Mouse (Mus musculus) MEL (cell line): ENCODE results near the gene Slc25a41. TPM values are rescaled to one million over a fixed set of nuclear protein-coding genes. Genes with fewer than 3 reads are reported as not detected.
A peak's percentile ranks its signal among the peaks of the same experiment; 100 is the strongest.
"Not testable (repeated sequence)": the region's sequence is repeated elsewhere in the genome, so short reads cannot be mapped to it uniquely, and the experiment has no call there.

Experiments used
- DNase-seq: peaks from one replicate; pipeline ENCODE4 v3.0.0; 2011; ENCODE audit warnings: low read depth, low spot score
- H3K27ac ChIP-seq: 2 replicates; pipeline ENCODE4 v1.5.1; 2012; ENCODE audit warnings: low read depth, mild to moderate bottlenecking, control low read depth, low read length, moderate library complexity; ENCODE audit not compliant: control insufficient read depth
- H3K27me3 ChIP-seq, 2 experiments: fragments of 150-350 bp in 1 of 2; sonication (generic) in 1 of 2; 2 replicates each; pipeline ENCODE4 v1.6.1; 2012; ENCODE audit warnings: low read length in 2 of 2, mild to moderate bottlenecking in 2 of 2, improper control_type of control experiment in 1 of 2, moderate library complexity in 1 of 2; ENCODE audit not compliant: insufficient read depth in 2 of 2, control insufficient read depth in 1 of 2
- H3K36me3 ChIP-seq, 2 experiments: 2 replicates each; pipeline ENCODE4 v1.6.1; 2012 to 2014; ENCODE audit warnings: low read length in 2 of 2, improper control_type of control experiment in 1 of 2, inconsistent platforms in 1 of 2, mild to moderate bottlenecking in 1 of 2; ENCODE audit not compliant: insufficient read depth in 2 of 2, control insufficient read depth in 1 of 2
- H3K4me1 ChIP-seq, 2 experiments: fragments of 150-350 bp in 1 of 2; sonication (generic) in 1 of 2; 2 replicates each; pipeline ENCODE4 v1.6.1; 2012; ENCODE audit warnings: low read length in 2 of 2, improper control_type of control experiment in 1 of 2, mild to moderate bottlenecking in 1 of 2; ENCODE audit not compliant: insufficient read depth in 2 of 2, control insufficient read depth in 1 of 2
- H3K4me3 ChIP-seq, 2 experiments: fragments of 150-350 bp in 1 of 2; sonication (generic) in 1 of 2; 2 replicates each; pipeline ENCODE4 v1.5.1; 2012; ENCODE audit warnings: low read depth in 2 of 2, low read length in 2 of 2, mild to moderate bottlenecking in 2 of 2, moderate library complexity in 2 of 2, control low read depth in 1 of 2, improper control_type of control experiment in 1 of 2; ENCODE audit not compliant: control insufficient read depth in 1 of 2, insufficient read depth in 1 of 2
- H3K79me2 ChIP-seq: 2 replicates; pipeline ENCODE4 v1.6.1; 2012; ENCODE audit warnings: mild to moderate bottlenecking, low read length, moderate library complexity; ENCODE audit not compliant: control insufficient read depth, poor library complexity, insufficient read depth
- H3K9ac ChIP-seq: 2 replicates; pipeline ENCODE4 v1.6.1; 2012; ENCODE audit warnings: low read depth, mild to moderate bottlenecking, control low read depth, low read length, moderate library complexity; ENCODE audit not compliant: control insufficient read depth, poor library complexity, severe bottlenecking
- H3K9me3 ChIP-seq: fragments of 150-350 bp; sonication (generic); replicated peaks from 2 replicates; pipeline ENCODE4 v1.6.1; 2012; ENCODE audit warnings: mild to moderate bottlenecking, low read length, improper control_type of control experiment, moderate library complexity; ENCODE audit not compliant: insufficient read depth
- CTCF ChIP-seq, 3 experiments: IDR thresholded peaks in 2 of 3; conservative IDR thresholded peaks in 1 of 3; 2 replicates each; pipeline ENCODE4 v1.5.1; 2011 to 2012; ENCODE audit warnings: low read length in 3 of 3, low read depth in 2 of 3, mild to moderate bottlenecking in 2 of 3, improper control_type of control experiment in 1 of 3, inconsistent platforms in 1 of 3, mixed read lengths in 1 of 3, moderate library complexity in 1 of 3; ENCODE audit not compliant: control insufficient read depth in 1 of 3, insufficient read depth in 1 of 3, poor library complexity in 1 of 3, severe bottlenecking in 1 of 3
- E2F4 ChIP-seq: IDR thresholded peaks from 2 replicates; pipeline ENCODE4 v1.6.1; 2011; ENCODE audit warnings: low read depth, low read length, improper control_type of control experiment, borderline replicate concordance
- HCFC1 ChIP-seq: IDR thresholded peaks from 2 replicates; pipeline ENCODE4 v1.6.1; 2012; ENCODE audit warnings: low read depth, mild to moderate bottlenecking, inconsistent platforms, low read length, improper control_type of control experiment, moderate library complexity
- JUND ChIP-seq: IDR thresholded peaks from 2 replicates; pipeline ENCODE4 v1.6.1; 2011; ENCODE audit warnings: low read depth, mild to moderate bottlenecking, improper control_type of control experiment, low read length
- POLR2A ChIP-seq, 2 experiments: IDR thresholded peaks; 2 replicates each; pipeline ENCODE4 v1.6.1; 2011 to 2012; ENCODE audit warnings: low read length in 2 of 2, mild to moderate bottlenecking in 2 of 2, control low read depth in 1 of 2, improper control_type of control experiment in 1 of 2, low read depth in 1 of 2, moderate library complexity in 1 of 2; ENCODE audit not compliant: control insufficient read depth in 1 of 2, insufficient read depth in 1 of 2, poor library complexity in 1 of 2
- RAD21 ChIP-seq: IDR thresholded peaks from 2 replicates; pipeline ENCODE4 v1.6.1; 2011; ENCODE audit warnings: mild to moderate bottlenecking, low read depth, low read length, improper control_type of control experiment
- RCOR1 ChIP-seq: IDR thresholded peaks from 2 replicates; pipeline ENCODE4 v1.6.1; 2012; ENCODE audit warnings: low read depth, mild to moderate bottlenecking, inconsistent platforms, low read length, improper control_type of control experiment
- SIN3A ChIP-seq: IDR thresholded peaks from 2 replicates; pipeline ENCODE4 v1.6.1; 2012; ENCODE audit warnings: low read length, improper control_type of control experiment, inconsistent platforms
- SMC3 ChIP-seq: IDR thresholded peaks from 2 replicates; pipeline ENCODE4 v1.6.1; 2011; ENCODE audit warnings: low read depth, low read length, improper control_type of control experiment
- TBP ChIP-seq: IDR thresholded peaks from 2 replicates; pipeline ENCODE4 v1.8.0; 2011; ENCODE audit warnings: low read depth, low read length, improper control_type of control experiment
- ZC3H11A ChIP-seq: IDR thresholded peaks from 2 replicates; pipeline ENCODE4 v1.6.1; 2012; ENCODE audit warnings: low read depth, mild to moderate bottlenecking, inconsistent platforms, low read length, improper control_type of control experiment
- ZNF384 ChIP-seq: IDR thresholded peaks from 2 replicates; pipeline ENCODE4 v1.6.1; 2012; ENCODE audit warnings: low read depth, mild to moderate bottlenecking, inconsistent platforms, low read length, improper control_type of control experiment
- polyA plus RNA-seq, 2 experiments: library from polyadenylated mRNA; stranded (reverse) in 1 of 2; unstranded in 1 of 2; fragments of >175 nt in 1 of 2; fragments of >200 nt in 1 of 2; gene quantifications; 2 replicates each; pipeline versions ENCODE4 v1.2.1 to v1.2.4; 2012; ENCODE audit warnings: low replicate concordance in 2 of 2, low read depth in 1 of 2; ENCODE audit not compliant: insufficient read length in 2 of 2, insufficient read depth in 1 of 2, missing spikeins in 1 of 2
- total RNA-seq: library from RNA; depleted of rRNA; stranded (reverse); fragments of 300-350 nt; gene quantifications from 2 replicates; pipeline ENCODE4 v1.2.3, GENCODE M21; 2012

Gene Slc25a41
- total and polyA plus RNA-seq, 3 experiments, result 0.08 to 0.15 TPM; not detected in 1

- peak; percentile 19 for DNase-seq
- H3K79me2 ChIP-seq, result peaks cover 6% of the 10 kb centered on the region
Measured at GRCm38 (mm10) chr17:57058891-57059485, 17.5 kb upstream of the Slc25a41 start, which contains the start of gene Crb3. TSS of gene Crb3 (plus strand) at chr17:57059105.

GRCm38 (mm10) chr17:57056246-57056645, 14.8 kb upstream of the Slc25a41 start:
- Histone ChIP-seq H3K9me3 (no peaks in the 10 kb centered on the region), H3K9ac (no peak overlapping the region), H3K27ac (no peak overlapping the region), H3K4me1 (peaks cover 0 to 12% of the 10 kb centered on the region in 2 experiments; a peak in 3 of 4 replicates), H3K4me3 (no peak overlapping the region), H3K36me3 (peaks cover 3 to 4% of the 10 kb centered on the region in 2 experiments; a peak in 2 of 4 replicates), H3K27me3 (no peaks in the 10 kb centered on the region), H3K79me2 (peaks cover 6% of the 10 kb centered on the region)
- DNase-seq, result no peak
- TF ChIP-seq ZNF384 (no peak), E2F4 (no peak), RCOR1 (no peak), CTCF (IDR thresholded peaks at IDR 0.05 in 2 of 3, conservative IDR thresholded peaks at IDR 0.05 in 1 of 3; ENCODE audit: control insufficient read depth in 1 of 3, insufficient read depth in 1 of 3, low read depth in 2 of 3, low read length in 3 of 3, poor library complexity in 1 of 3, severe bottlenecking in 1 of 3) (no peak), JUND (no peak)

More at GRCm38 (mm10) chr17:57058891-57059485, 17.5 kb upstream of the Slc25a41 start, which contains the start of gene Crb3:
- H3K4me1 ChIP-seq, result peaks cover 2 to 18% of the 10 kb centered on the region in 2 experiments; a peak in 3 of 4 replicates
- no peaks in the 10 kb centered on the region for H3K27me3 ChIP-seq
- H3K9me3 ChIP-seq, result no peaks in the 10 kb centered on the region
- TF ChIP-seq SMC3, result no peak
- no peak for TF ChIP-seq TBP
- TF ChIP-seq HCFC1, result no peak
- no peak for TF ChIP-seq POLR2A (IDR thresholded peaks at IDR 0.05; ENCODE audit: control insufficient read depth in 1 of 2, insufficient read depth in 1 of 2, low read depth in 1 of 2, low read length in 2 of 2, poor library complexity in 1 of 2)
- H3K36me3 ChIP-seq, result peaks cover 0 to 8% of the 10 kb centered on the region in 2 experiments; a peak in 1 of 4 replicates
- H3K27ac ChIP-seq, result peak within 1 kb of the TSS; percentile 67
- H3K4me3 ChIP-seq, result peak within 1 kb of the TSS; percentile 51 to 67
- H3K9ac ChIP-seq, result peak within 1 kb of the TSS; percentile 90

- TF ChIP-seq ZC3H11A, result peak; percentile 61
- TF ChIP-seq ZNF384, result peak; percentile 50; the same call in 1 of the 2 replicates
- peak; percentile 57 for TF ChIP-seq RAD21
- peak; percentile 38 to 66 (median 44); a peak in 5 of 6 replicates for TF ChIP-seq CTCF (IDR thresholded peaks at IDR 0.05 in 2 of 3, conservative IDR thresholded peaks at IDR 0.05 in 1 of 3; ENCODE audit: control insufficient read depth in 1 of 3, insufficient read depth in 1 of 3, low read depth in 2 of 3, low read length in 3 of 3, poor library complexity in 1 of 3, severe bottlenecking in 1 of 3)
- peak; percentile 68 for TF ChIP-seq SMC3
- peak; percentile 30; the same call in 1 of the 2 replicates for TF ChIP-seq SIN3A
- TF ChIP-seq, all 39 proteins: peak for 6; not testable (repeated sequence) for 33
- not testable (repeated sequence) for H3K9me3 ChIP-seq, H3K9ac ChIP-seq, H3K4me3 ChIP-seq, H3K27me3 ChIP-seq, H3K4me1 ChIP-seq, H3K79me2 ChIP-seq, H3K36me3 ChIP-seq, H3K27ac ChIP-seq
- peak; percentile 80 for DNase-seq
Measured at GRCm38 (mm10) chr17:57051679-57052078, 10.2 kb upstream of the Slc25a41 start.
